Mouse (Mus musculus) gastrocnemius, adult 2 months (tissue): Measurements from ENCODE around the gene Ppox. TPM values are rescaled to one million over a fixed set of nuclear protein-coding genes. Genes with fewer than 3 reads are reported as not detected.
"Not testable (repeated sequence)": the region's sequence is repeated elsewhere in the genome, so short reads cannot be mapped to it uniquely, and the experiment has no call there.

Experiments
- DNase-seq: peaks from one replicate; pipeline ENCODE4 v3.0.0; 2022
- H3K27ac ChIP-seq: fragments of 200-600 bp; 2 replicates; pipeline ENCODE4 v1.8.1; 2022; ENCODE audit warnings: mild to moderate bottlenecking
- H3K4me3 ChIP-seq: fragments of 200-600 bp; 2 replicates; pipeline ENCODE4 v1.8.1; 2022; ENCODE audit warnings: mild to moderate bottlenecking, moderate library complexity
- CTCF ChIP-seq: fragments of 200-600 bp; IDR thresholded peaks from 2 replicates; pipeline ENCODE4 v1.8.1; 2022; ENCODE audit warnings: antibody characterized with exemption, mild to moderate bottlenecking, moderate library complexity
- intact Hi-C: fragments of 180-260 bp; cut with DNase I; formaldehyde crosslinking; loops from one replicate; pipeline ENCODE4 v1.15.1; 2025
- total RNA-seq, 2 experiments: library from RNA; stranded (reverse); gene quantifications; 2 replicates each; pipeline ENCODE4 v1.2.3; 2021

Ppox gene
- total RNA-seq, 2 experiments from 2014 or later, result 7.9 to 8.6 TPM

DNA sequence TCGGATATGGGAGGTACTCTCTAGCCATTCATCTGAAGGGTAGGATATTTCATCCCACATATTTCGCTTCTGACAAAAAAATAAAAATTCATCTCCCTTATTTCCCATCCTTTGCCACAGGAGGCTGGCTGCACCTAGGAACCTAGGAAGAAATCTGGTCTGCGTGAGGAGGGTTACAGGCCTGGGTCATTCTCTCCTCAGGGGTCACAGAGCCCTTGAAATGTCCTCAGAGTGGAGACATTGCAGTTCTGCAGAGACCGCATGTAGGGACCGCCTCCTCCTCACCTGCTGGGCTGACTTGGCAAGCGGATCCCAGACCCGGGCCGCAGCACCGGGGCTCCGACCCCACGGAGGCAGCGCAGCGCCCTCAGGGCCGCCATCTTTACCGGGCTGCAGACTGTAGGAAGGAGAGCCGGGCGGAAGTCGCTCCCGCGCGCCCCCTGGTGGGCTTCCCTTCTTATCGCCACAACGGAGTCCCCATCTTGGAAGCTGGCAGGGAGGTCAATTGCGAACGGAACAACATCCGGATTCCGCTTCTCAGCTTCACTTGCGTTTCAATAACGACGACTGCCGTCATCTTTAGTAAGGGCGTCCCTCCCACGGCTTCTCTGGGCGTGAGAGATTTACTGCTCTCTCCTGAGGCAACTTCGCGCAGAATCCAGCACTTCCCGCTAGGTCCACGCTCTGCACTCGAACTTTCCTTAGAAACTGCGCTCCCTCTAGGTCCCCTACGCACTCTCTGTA lies 34.1 kb downstream of the Ppox start:
- Histone ChIP-seq H3K27ac (peak overlapping the region; percentile 97), H3K4me3 (peak overlapping the region; percentile 89)
- peak; percentile 98 for TF ChIP-seq CTCF
- intact Hi-C loops, result loop anchor here (1.0 kb wide), 1 partner anchor 25 kb away; the partner anchor contains the start of gene Tomm40l
- DNase-seq, result peak; percentile 98

DNA sequence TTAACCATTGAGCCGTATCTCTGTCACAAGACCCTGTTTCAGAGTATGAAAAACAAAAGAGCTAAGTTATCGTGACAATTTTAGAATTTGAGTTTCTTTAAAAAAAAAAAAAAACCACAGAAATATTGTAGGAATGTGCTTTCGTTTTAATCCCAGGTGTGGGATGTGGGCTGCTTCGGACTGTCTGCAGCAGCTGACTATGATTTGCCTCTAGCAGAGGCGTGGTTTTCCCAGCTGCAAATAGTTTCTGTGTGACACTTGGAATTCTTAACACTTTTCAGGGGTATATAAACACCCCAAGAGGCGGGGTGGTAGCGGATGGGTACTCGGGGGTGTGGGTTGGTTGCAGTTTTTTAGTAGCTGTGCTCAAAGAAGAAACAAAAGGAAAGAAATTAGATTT lies 35.6 kb downstream of the Ppox start:
- intact Hi-C loops, result no loop called here
- H3K4me3 ChIP-seq, result peak overlapping the region; percentile 89
- H3K27ac ChIP-seq, result peak overlapping the region; percentile 97
- DNase-seq, result peak; percentile 10
- no peak for TF ChIP-seq CTCF

DNA sequence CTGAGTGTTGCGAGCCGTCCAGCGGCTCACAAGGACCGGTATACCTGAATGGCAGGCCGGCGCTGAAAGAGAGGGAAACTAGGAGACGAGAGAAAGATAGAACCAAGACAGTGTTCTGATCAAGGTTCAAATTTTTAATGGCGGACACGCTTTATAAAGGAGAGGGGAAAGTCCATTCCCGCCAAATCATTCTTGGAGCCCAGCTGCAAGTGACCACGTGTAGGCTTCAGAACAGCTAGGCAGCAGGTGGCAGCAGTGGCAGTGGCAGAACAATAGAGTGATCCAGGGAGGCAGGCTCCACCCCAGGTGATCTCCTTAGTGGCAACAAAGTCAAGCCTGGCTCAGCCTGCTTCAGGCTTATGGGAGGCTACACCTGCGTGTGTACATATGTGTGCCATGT lies 39.0 kb downstream of the Ppox start:
- intact Hi-C loops, H3K4me3 ChIP-seq: not testable (repeated sequence)
- H3K27ac ChIP-seq, result peak overlapping the region; percentile 89
- DNase-seq, result peak; percentile 14

DNA sequence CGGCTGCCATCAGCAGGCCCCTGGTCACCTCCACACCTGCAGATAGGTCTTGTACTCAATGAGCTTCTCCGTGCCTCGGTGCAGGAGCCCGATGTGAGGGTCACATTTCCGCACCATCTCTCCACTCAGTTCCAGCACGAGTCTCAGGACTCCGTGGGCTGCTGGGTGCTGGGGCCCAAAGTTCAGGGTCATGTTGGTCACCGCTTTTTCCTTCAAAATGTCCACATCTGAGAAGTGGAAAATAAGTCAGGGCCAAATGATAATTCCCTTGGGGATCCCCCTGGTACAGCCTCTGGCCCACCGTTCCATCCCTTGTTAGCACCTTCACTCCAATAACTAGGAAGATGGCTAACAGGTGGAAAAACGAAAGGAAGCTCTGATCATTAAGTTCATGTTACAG lies 40.1 kb downstream of the Ppox start:
- intact Hi-C loops, result no loop called here
- H3K27ac ChIP-seq, result peak overlapping the region; percentile 89
- TF ChIP-seq CTCF, result no peak
- no peak for DNase-seq
- peak overlapping the region; percentile 61 for H3K4me3 ChIP-seq

DNA sequence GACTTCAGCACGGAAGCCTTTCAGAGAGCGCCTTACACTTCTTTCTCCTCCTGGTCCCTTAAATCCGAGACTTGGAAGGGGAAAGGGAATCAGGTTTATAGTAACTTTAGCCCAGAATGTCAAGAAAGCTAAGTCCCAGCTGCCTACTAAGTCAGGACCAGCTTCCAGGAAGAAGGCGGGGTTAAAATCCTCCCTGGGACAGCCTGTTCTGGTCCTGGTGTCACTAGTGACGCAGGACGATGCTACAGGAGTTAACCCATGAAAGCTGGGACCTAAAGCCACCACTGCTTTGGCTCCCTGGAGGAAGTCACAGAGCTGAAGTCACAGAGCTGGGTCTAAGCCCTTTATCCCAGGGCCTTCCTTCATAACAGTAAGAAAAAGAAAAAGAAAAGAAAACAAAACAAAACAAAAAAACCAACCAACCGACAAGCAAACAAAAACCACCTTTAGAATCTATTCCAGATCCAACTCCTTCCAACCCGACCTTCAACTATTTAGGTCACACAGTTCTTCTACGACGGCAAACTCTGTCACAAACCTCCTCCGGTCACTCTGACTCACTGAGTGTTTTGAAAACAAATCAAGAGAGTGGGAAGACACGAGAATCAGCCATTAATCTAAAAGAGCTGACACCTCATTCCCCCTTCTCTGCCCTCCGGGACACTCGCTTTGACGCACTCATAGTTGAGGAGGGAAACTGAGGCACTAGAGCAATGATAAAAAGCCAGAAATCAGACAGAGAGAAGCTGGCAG lies 40.8 kb downstream of the Ppox start:
- intact Hi-C loops, result loop anchor here (2.0 kb wide), 1 partner anchor 17 kb away; the partner anchor contains the start of gene Tomm40l
- Histone ChIP-seq H3K27ac (peak overlapping the region; percentile 89), H3K4me3 (peak overlapping the region; percentile 61)
- TF ChIP-seq CTCF, result no peak
- DNase-seq, result peak; percentile 83

DNA sequence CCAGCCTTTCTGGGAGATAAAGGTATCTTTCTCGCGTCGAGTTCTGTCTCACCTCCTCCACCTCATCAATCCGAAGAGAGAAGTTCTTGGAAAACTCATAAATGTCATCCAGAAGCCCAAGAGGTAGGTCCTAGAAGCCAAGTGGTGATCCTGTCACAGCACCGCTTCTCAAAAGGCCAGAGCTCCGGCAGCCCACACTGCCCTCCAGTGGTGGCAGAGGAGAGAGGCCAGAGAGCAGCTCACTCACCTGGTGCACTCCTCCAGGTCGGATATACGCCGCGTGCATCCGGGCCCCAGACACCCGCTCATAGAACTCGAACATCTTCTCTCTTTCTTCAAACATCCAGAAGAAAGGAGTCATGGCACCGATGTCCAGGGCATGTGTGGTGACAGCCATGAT lies 42.5 kb downstream of the Ppox start:
- Histone ChIP-seq H3K4me3 (peak overlapping the region; percentile 61), H3K27ac (peak overlapping the region; percentile 89)
- intact Hi-C loops, result loop anchor here (2.0 kb wide), 1 partner anchor 16 kb away; the partner anchor contains the start of gene Tomm40l
- peak; percentile 81 for DNase-seq
- peak; percentile 81 for TF ChIP-seq CTCF

DNA sequence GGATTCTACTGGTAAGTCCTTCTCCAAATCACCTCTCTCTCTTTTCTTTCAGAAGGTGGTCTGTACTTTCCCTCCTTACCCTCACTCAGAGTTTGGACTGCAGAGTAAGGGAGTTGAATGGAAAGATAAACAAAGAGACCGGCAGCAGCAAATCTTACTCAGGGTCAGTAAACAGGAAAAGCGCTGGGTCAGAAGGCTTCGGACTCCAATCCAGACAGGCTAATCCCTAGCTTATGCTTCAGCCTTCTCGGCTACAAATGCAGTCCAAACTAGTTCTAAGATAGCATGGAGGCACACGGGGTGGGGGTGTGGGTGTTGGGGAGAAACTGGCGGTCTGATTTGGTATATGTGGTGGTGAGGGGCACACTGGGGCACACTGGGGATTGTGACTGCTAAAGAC lies 43.5 kb downstream of the Ppox start:
- TF ChIP-seq CTCF, result no peak
- intact Hi-C loops, result no loop called here
- Histone ChIP-seq H3K4me3 (no peak overlapping the region), H3K27ac (peak overlapping the region; percentile 89)
- DNase-seq, result peak; percentile 8

DNA sequence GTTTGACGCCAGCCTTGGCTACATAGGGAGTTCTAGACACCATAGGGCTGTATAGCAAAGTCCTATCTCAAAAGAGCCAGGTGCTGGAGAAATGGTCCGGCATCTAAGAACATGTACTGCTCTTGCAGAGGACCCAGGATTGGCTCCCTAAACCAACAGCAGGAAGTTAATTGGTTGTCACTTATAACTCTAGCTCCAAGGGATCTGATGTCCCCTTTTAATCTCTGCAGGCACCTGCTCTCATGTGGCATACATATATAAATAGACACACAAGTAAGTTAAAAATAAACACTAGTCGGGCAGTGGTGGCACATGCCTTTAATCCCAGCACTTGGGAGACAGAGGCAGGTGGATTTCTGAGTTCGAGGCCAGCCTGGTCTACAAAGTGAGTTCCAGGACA lies 45.2 kb downstream of the Ppox start:
- Histone ChIP-seq H3K27ac (peak overlapping the region; percentile 89), H3K4me3 (peak overlapping the region; percentile 14)
- peak; percentile 46 for DNase-seq
- TF ChIP-seq CTCF, result no peak
- intact Hi-C loops, result no loop called here

DNA sequence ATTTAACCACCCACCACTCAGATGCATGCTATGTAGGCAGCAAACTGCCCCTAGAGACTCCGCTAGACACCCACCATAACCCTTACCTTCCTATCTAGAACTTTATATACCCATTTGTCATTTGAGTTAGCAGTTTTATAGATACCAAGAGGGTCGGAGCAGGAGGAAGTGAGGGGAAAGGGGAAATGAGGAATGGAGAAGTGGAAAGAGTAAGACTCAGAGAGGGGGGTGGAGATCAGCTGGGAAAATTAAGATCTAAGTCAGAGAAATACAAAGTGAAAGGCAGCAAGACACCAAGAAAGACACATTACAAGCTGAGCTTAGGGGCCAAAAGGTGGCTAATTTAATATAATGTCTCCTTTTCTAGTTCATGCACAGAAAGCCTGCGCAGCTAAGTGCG lies 46.4 kb downstream of the Ppox start:
- peak overlapping the region; percentile 89 for H3K27ac ChIP-seq
- intact Hi-C loops, result no loop called here
- no peak for TF ChIP-seq CTCF
- DNase-seq, result no peak
- H3K4me3 ChIP-seq, result peak overlapping the region; percentile 58

DNA sequence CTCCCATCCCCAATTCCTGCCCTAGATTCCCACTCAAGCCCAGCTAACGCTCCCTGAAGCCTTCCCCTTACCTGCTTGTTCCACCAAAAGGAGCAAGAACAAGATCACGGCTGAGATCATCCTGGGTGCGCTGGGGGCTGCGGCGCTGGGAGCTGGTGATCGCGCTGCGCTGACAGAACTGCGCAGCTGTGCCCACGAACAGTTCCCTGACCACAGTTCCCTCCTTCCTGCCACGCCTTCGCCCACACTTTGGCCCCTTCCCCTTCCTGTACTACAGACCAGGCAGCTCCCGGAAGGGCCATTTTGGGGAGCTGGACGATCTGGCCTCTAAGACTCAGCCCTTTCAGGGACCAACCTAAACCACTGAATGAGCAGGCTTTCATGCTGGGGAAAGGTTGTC lies 46.9 kb downstream of the Ppox start, which contains the start of gene Fcer1g:
TSS of gene Fcer1g (minus strand) at position 240 of the 400 bp plus-strand sequence.
- intact Hi-C loops, result no loop called here
- peak within 1 kb of the TSS; percentile 58 for H3K4me3 ChIP-seq
- DNase-seq, result peak; percentile 53
- no peak for TF ChIP-seq CTCF
- H3K27ac ChIP-seq, result peak within 1 kb of the TSS; percentile 89

DNA sequence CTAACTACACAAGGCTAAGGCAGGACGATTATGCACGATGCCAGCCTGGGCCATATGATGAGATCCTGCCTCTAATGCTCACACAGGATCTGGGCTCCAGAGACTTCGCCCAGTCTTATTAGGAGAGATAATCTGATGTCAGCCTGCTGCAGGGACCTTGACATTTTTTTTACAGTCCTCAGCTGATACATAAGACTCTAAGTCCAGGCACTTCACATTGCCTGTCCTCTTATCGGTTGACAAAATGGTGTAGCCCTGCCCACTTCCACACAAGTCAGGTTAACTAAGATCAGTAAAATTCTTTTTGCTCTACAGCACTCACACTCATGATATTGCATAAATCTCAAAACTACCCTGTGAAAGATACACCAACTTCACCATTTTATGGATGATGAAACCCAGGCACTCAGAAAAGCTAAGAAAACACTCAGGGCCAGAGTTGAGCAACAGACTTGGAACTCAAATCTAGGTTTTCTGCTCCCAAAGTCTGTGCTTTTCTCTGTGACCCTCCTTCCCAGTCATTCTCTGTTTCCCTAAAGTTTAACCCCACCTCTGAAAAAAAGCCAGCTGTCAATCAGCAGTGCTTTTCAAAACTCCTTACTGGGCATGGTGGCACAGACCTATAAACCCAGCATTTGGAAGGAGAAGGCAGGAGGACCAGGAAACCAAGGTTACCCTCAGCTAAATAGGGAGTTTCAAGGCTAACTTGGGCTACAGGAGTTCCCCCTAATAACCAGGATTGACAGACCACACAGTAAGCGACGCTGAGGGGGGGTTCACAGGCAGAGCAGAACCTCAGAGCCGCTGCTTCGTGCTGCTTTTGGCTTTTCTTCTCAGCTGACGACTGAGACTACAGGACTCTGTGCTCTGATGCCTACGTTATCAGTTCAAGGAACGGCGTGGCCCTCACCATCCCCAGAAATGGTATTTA lies 47.9 kb downstream of the Ppox start:
- Histone ChIP-seq H3K27ac (peak overlapping the region; percentile 89), H3K4me3 (peak overlapping the region; percentile 58)
- TF ChIP-seq CTCF, result no peak
- no peak for DNase-seq
- intact Hi-C loops, result no loop called here

DNA sequence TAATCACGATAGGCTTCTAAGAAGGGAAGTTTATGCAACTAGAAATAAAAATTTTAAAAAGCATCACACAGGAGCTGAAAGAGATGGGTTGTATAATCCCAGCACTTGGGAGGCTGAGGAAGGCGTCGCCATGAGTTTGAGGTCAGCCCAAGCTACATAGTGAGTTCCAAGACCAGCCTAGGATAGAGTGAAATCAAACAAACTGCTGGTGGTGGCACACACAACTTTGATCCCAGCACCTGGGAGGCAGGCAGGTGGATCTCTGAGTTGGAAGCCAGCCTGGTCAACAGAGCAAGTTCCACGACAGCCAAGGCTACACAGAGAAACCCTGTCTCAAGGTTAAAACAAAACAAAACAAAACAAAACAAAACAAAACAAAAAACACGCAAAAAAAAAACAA lies 48.6 kb downstream of the Ppox start:
- TF ChIP-seq CTCF, result no peak
- Histone ChIP-seq H3K27ac (peak overlapping the region; percentile 89), H3K4me3 (peak overlapping the region; percentile 35)
- DNase-seq, result no peak
- intact Hi-C loops, result no loop called here
